Mouse (Mus musculus) ES-Bruce4 (cell line): ENCODE data around the gene Cul7.

ENCODE experiments used
- CTCF ChIP-seq: IDR thresholded peaks from one replicate; pipeline ENCODE4 v1.8.1; 2011; ENCODE audit warnings: low read depth, low read length
- POLR2A ChIP-seq: IDR thresholded peaks from one replicate; pipeline ENCODE4 v1.8.1; 2011; ENCODE audit warnings: low read length; ENCODE audit not compliant: insufficient read depth

DNA sequence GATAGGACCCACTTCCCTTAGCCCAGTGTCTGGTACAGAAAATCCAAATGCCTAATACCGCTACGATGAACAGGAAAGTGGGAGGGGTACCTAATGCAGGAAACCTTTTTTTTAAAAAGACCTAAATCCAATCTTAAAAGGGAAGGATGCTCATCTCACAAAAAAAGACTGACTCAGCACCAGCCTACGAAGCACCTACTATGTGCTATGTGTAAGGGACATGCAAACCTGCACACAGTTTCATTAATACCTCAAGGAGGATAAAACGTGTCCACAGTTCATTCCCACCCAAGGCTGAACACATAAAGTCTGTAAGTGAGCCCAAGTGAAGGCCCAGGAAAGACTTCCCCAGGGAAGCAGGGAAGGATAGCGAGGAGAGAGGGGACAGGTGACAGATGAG, 52.4 kb downstream of the Cul7 start:
- TF ChIP-seq POLR2A (no peak), CTCF (no peak)
